Mouse (Mus musculus) hindbrain, postnatal 0 days (tissue): ENCODE results near the gene Osm. TPM values are rescaled to one million over a fixed set of nuclear protein-coding genes. Genes with fewer than 3 reads are reported as not detected.

ENCODE experiments used
- ATAC-seq: fragments of 200-750 bp; cut with Nextera tagmentation; 2 replicates; pipeline ENCODE4 v1.8.0; 2017; ENCODE audit warnings: mild to moderate bottlenecking, moderate TSS enrichment, moderate library complexity
- DNase-seq: peaks from one replicate; pipeline ENCODE4 v3.0.0-alpha.2; 2015; ENCODE audit warnings: low spot score
- H3K27ac ChIP-seq: fragments of 300-500 bp; sonication (generic); 2 replicates; pipeline ENCODE4 v1.5.1; 2014; ENCODE audit warnings: mild to moderate bottlenecking
- H3K27me3 ChIP-seq: fragments of 300-500 bp; sonication (generic); 2 replicates; pipeline ENCODE4 v1.6.1; 2014; ENCODE audit warnings: low read length, mixed read lengths; ENCODE audit not compliant: insufficient read depth
- H3K36me3 ChIP-seq: fragments of 300-500 bp; sonication (generic); 2 replicates; pipeline ENCODE4 v1.6.1; 2014; ENCODE audit warnings: low read length, mixed read lengths; ENCODE audit not compliant: insufficient read depth
- H3K4me1 ChIP-seq: fragments of 300-500 bp; sonication (generic); 2 replicates; pipeline ENCODE4 v1.6.1; 2014; ENCODE audit warnings: antibody characterized with exemption, low read length, mixed read lengths; ENCODE audit not compliant: insufficient read depth
- H3K4me2 ChIP-seq: fragments of 300-500 bp; sonication (generic); 2 replicates; pipeline ENCODE4 v1.6.1; 2014; ENCODE audit warnings: low read depth, mild to moderate bottlenecking, low read length, moderate library complexity, mixed read lengths
- H3K4me3 ChIP-seq: fragments of 300-500 bp; sonication (generic); 2 replicates; pipeline ENCODE4 v1.5.1; 2014; ENCODE audit warnings: low read length
- H3K9ac ChIP-seq: fragments of 300-500 bp; sonication (generic); replicated peaks from 2 replicates; pipeline ENCODE4 v1.6.1; 2014; ENCODE audit warnings: mild to moderate bottlenecking, low read length, moderate library complexity, mixed read lengths
- H3K9me3 ChIP-seq: fragments of 300-500 bp; sonication (generic); 2 replicates; pipeline ENCODE4 v1.6.1; 2016; ENCODE audit warnings: low read length, mixed read lengths
- CTCF ChIP-seq: IDR thresholded peaks from 2 replicates; pipeline ENCODE4 v1.5.1; 2016; ENCODE audit warnings: antibody characterized with exemption, control low read depth, low read depth
- WGBS: fragments of 180-500 bp; shearing (Covaris S2); extraction: QIAGEN DNeasy Blood & Tissue Kit; methylation state at CpG from one replicate; pipeline ENCODE4 v1.1.7; 2014; 5-methylcytosine and 5-hydroxymethylcytosine counted together
- polyA plus RNA-seq: library from polyadenylated mRNA; unstranded; fragments of >200 nt; fragmentation: Nextera tagmentation; extraction: Ambion mirVana; gene quantifications from 2 replicates; pipeline ENCODE4 v1.2.1, GENCODE M21; 2015
- total RNA-seq: library from RNA; depleted of rRNA; stranded (reverse); fragments of >200 nt; gene quantifications from 2 replicates; pipeline ENCODE4 v1.2.3, GENCODE M21; 2014

The Osm gene
- total and polyA plus RNA-seq, 2 experiments from 2014 or later: 0.08 TPM; not detected in 1

DNA sequence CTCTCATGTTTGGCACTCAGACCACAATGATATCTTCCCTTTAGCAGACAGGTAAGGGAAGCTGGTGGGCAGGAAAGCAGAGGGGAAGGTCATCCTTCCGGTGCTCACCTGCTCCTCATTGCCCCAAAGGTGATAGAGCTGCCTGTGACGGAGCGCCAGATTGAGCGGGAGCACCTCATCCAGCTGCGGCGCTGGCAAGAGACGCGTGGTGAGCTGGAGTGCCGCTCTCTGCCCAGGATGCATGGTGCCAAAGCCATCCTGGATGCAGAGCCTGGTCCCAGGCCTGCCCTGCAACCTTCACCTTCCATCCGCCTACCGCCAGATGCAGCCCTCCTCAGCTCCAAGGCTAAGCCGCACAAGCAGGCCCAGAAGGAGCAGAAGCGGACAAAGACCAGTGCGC lies 21.6 kb upstream of the Osm start:
- Histone ChIP-seq H3K27ac (no peak overlapping the region), H3K9ac (no peak overlapping the region), H3K4me1 (peaks cover 4% of the 10 kb centered on the region; the same call in 1 of the 2 replicates), H3K4me2 (no peak overlapping the region), H3K27me3 (no peaks in the 10 kb centered on the region), H3K36me3 (peaks cover 55% of the 10 kb centered on the region), H3K9me3 (no peaks in the 10 kb centered on the region), H3K4me3 (no peak overlapping the region)
- no peak for ATAC-seq
- no peak for TF ChIP-seq CTCF
- 95% methylated on average over 14 of the region's 14 CpGs for WGBS
- DNase-seq: no peak

DNA sequence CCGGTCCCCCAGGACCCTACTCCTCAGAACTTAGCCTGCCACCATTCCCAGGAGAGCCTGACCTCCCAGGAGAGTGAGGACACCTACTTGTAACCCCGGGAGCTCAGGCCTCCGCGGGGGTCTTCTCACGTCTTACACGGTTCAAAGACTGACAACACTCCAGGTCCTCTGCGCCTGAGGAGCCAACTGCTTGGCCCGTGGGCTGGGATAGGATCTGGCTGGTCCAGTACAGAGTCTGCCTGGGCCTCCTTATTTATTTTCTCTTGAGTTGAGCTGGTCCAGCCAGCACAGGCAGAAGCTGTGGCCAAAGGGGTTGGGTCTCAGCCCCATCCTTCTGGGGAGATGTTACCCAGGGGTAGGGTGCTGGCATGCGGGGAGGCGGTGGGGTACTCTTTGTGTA lies 21.2 kb upstream of the Osm start:
- no peak overlapping the region for H3K27ac ChIP-seq
- WGBS: 86% methylated on average over 10 of the region's 10 CpGs
- H3K9ac ChIP-seq: no peak overlapping the region
- no peaks in the 10 kb centered on the region for H3K9me3 ChIP-seq
- H3K4me2 ChIP-seq: no peak overlapping the region
- H3K36me3 ChIP-seq: peaks cover 51% of the 10 kb centered on the region
- no peak for ATAC-seq
- no peaks in the 10 kb centered on the region for H3K27me3 ChIP-seq
- H3K4me1 ChIP-seq: peaks cover 4% of the 10 kb centered on the region; the same call in 1 of the 2 replicates
- no peak for TF ChIP-seq CTCF
- no peak overlapping the region for H3K4me3 ChIP-seq
- DNase-seq: no peak

DNA sequence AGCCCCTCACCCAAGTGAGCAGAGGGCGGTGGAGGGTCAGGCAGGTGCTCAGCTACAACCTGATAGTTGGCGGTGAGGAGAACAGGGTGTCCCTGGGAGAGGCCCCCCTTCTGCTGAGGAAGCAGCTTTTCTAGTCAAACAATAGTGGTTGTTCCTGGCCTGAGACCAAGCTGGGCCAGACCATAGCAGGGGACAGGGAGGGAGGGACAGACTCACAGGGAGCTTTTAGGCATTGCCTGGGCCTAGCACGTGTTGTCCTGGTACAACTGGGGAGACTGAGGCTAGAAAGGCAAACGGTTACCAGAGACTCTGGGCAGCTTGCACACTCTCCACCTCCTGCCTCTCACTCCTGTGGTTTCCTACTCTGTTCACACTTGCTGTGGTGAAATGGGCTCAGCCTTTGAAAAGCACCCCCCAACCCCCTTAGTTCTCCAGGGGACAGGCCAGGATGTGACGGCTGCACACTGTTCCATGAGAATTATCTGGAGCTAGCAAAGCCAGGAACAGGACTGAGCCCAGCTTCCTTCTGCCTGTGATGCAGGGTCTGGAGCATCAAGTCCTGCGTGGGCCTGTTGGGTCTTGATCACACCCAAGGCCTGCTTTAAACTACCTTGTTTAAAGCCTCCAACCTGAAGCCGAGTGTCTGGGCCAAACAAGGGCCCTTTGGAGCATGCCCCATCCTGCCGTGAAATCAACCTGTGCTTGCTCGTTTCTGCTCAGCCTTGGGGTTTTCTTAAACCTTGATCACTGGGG lies 19.8 kb upstream of the Osm start:
- peak; percentile 52; the same call in 1 of the 2 replicates for ATAC-seq
- DNase-seq: no peak
- WGBS: 68% methylated on average over 9 of the region's 9 CpGs
- H3K36me3 ChIP-seq: peaks cover 37% of the 10 kb centered on the region
- TF ChIP-seq CTCF: no peak
- H3K27me3 ChIP-seq: no peaks in the 10 kb centered on the region
- peak overlapping the region; percentile 38 for H3K27ac ChIP-seq
- peaks cover 4% of the 10 kb centered on the region; the same call in 1 of the 2 replicates for H3K4me1 ChIP-seq
- H3K4me3 ChIP-seq: no peak overlapping the region
- H3K9ac ChIP-seq: no peak overlapping the region
- H3K4me2 ChIP-seq: no peak overlapping the region
- H3K9me3 ChIP-seq: no peaks in the 10 kb centered on the region

DNA sequence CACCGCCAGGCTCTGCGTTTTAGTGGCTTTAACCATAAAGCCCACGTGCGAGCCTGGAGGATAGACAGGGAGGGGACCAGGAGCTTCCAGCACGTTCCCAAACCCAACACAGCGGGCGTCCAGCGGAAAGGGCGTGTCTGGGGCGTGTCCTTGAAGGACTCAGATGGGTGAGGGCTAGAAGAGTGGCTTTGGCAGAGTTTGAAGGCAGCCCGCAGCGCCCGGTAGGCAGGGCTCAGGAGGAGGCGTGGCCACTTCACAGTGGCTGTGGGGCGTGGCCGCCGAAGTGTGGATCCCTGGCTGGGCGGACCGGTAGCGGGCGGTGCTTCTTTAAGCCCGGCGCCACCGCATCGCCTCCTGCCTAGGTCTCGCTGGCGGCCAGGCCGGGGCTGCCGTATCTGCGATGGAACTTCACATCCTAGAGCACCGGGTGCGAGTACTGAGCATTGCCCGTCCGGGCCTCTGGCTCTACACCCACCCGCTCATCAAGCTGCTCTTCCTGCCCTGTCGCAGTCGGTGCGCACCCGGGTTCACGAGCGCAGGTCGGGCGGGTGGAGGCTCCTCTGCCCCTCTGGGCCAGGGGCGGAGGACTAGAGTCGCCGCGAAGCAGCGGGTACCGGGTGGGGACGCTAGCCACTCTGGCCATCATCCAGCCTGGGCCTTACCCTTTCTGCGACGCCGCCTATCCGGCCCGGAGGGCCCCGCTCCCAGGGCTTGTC lies 18.1 kb upstream of the Osm start, which contains the start of gene Castor1:
Gene Castor1 (plus strand): TSS at position 312 of the 716 bp plus-strand sequence.
- 1% methylated on average over 53 of the region's 56 CpGs for WGBS
- TF ChIP-seq CTCF: no peak
- H3K36me3 ChIP-seq: peaks cover 25% of the 10 kb centered on the region
- DNase-seq: peak; percentile 74
- ATAC-seq: peak; percentile 48
- no peaks in the 10 kb centered on the region for H3K9me3 ChIP-seq
- H3K4me1 ChIP-seq: peaks cover 4% of the 10 kb centered on the region; the same call in 1 of the 2 replicates
- H3K27me3 ChIP-seq: no peaks in the 10 kb centered on the region
- peak within 1 kb of the TSS; percentile 66 for H3K4me2 ChIP-seq
- H3K27ac ChIP-seq: peak within 1 kb of the TSS; percentile 38
- H3K9ac ChIP-seq: peak within 1 kb of the TSS; percentile 29; the same call in 1 of the 2 replicates
- H3K4me3 ChIP-seq: peak within 1 kb of the TSS; percentile 32

DNA sequence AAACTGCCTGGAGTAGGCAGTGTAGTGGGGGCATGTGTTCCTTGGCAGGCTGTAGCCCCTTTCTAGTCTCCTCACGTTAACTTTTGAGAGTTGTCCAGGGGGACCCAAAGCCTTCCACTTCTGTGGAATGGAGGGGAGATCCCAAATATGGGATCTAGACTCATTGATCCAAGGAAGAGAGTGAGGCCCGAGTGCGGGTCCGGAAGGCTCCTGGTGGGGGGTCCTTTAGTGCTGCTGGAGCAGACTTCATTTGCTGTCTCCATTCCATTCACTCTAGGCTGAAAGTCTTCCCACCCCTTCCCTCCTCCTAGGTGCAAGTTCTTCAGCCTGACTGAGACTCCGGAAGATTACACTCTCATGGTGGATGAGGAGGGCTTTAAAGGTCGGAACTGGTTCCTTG lies 17.6 kb upstream of the Osm start:
- H3K9me3 ChIP-seq: no peaks in the 10 kb centered on the region
- H3K36me3 ChIP-seq: peaks cover 22% of the 10 kb centered on the region
- H3K4me2 ChIP-seq: peak overlapping the region; percentile 66
- no peaks in the 10 kb centered on the region for H3K27me3 ChIP-seq
- peak overlapping the region; percentile 37; the same call in 1 of the 2 replicates for H3K27ac ChIP-seq
- WGBS: 4% methylated on average over 6 of the region's 6 CpGs
- peaks cover 4% of the 10 kb centered on the region; the same call in 1 of the 2 replicates for H3K4me1 ChIP-seq
- H3K4me3 ChIP-seq: peak overlapping the region; percentile 32
- TF ChIP-seq CTCF: no peak
- DNase-seq (no peak), ATAC-seq (no peak)
- peak overlapping the region; percentile 29; the same call in 1 of the 2 replicates for H3K9ac ChIP-seq

DNA sequence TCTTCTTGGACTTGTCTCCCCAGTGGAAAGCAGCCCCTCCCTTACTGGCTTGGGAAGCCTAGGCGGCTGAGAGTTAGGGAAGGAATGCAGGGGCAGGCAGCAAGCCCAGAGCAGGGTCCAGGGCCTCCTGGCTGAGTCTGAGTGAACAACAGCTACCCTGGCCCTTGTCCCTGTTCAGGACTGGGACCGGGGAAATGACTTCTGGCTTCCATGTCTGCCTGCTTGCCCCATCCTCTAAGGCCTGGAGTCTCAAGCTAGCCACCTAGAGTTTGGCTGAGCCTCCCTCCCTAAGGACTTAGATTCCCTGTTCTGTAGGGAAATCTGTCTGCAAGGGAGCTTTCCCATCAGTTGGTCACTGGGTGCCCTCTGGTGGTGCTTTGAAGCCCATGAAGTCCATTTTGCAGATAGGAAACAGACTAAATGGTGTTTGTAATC lies 16.9 kb upstream of the Osm start:
- Histone ChIP-seq H3K9ac (no peak overlapping the region), H3K4me2 (no peak overlapping the region), H3K4me1 (peaks cover 4% of the 10 kb centered on the region; the same call in 1 of the 2 replicates), H3K36me3 (peaks cover 15% of the 10 kb centered on the region), H3K4me3 (no peak overlapping the region), H3K27ac (peak overlapping the region; percentile 26; the same call in 1 of the 2 replicates), H3K9me3 (no peaks in the 10 kb centered on the region), H3K27me3 (no peaks in the 10 kb centered on the region)
- DNase-seq (peak; percentile 83), ATAC-seq (no peak)
- WGBS: 12% methylated on average over 2 of the region's 2 CpGs
- peak; percentile 84 for TF ChIP-seq CTCF
